Mouse (Mus musculus): ENCODE measurements at regions not wholly inside any gene's neighbourhood (a gene's known extent, or its start where the extent isn't known, plus 50 kb on each side); places are given as distances from the start of the nearest gene placed in this dataset.
"Not testable (repeated sequence)": the region's sequence is repeated elsewhere in the genome, so short reads cannot be mapped to it uniquely, and the experiment has no call there.

DNA sequence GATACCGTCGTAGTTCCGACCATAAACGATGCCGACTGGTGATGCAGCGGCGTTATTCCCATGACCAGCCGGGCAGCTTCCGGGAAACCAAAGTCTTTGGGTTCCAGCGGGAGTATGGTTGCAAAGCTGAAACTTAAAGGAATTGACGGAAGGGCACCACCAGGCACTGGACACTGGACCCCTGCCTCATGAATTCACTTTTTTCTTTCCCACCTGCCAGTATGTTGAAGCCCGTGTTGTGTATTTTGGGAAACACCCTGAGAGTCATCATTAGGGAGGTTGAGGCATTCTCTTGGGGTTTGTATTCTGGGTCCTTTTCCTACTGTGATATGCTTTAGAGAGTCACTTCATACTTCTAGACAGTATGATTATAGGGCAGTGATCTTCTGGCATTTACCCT lies 197.9 kb downstream of the Samd9l start:
- DNase-seq (ENCODE audit: low read depth) = peak; percentile 50

DNA sequence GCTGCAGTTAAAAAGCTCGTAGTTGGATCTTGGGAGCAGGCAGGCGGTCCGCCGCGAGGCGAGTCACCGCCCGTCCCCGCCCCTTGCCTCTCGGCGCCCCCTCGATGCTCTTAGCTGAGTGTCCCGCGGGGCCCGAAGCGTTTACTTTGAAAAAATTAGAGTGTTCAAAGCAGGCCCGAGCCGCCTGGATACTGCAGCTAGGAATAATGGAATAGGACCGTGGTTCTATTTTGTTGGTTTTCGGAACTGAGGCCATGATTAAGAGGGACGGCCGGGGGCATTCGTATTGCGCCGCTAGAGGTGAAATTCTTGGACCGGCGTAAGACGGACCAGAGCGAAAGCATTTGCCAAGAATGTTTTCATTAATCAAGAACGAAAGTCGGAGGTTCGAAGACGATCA lies 198.3 kb downstream of the Samd9l start:
- no peak for DNase-seq (ENCODE audit: low read depth)

DNA sequence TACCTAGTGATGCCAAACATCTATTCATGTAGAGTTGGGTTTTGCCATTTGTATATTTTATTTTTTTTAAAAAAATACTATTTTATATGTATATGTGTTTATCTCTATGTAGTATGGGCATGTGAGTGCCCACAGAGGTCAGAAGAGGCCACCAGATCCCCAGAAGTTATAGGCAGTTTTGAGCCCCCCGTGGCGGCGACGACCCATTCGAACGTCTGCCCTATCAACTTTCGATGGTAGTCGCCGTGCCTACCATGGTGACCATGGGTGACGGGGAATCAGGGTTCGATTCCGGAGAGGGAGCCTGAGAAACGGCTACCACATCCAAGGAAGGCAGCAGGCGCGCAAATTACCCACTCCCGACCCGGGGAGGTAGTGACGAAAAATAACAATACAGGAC lies 198.8 kb downstream of the Samd9l start:
- peak; percentile 76 for DNase-seq (ENCODE audit: low read depth)

DNA sequence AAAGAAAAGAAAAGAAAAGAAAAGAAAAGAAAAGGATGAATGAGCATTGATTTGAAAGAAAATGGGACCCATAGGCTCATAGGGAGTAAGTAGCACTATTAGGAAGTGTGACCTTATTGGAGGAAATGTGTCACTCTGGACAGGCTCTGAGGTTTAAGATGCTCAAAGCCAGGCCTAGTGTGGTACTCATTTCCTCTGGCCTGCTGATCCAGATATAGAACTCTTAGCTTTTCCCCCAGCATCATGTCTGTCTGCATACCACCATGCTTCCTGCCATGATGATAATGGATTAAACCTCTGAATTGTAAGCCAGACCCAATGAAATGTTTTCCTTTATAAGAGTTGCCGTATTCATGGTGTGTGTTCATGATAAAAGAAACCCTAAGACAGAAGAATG lies 206.9 kb downstream of the Samd9l start:
- DNase-seq (ENCODE audit: low read depth) = not testable (repeated sequence)

DNA sequence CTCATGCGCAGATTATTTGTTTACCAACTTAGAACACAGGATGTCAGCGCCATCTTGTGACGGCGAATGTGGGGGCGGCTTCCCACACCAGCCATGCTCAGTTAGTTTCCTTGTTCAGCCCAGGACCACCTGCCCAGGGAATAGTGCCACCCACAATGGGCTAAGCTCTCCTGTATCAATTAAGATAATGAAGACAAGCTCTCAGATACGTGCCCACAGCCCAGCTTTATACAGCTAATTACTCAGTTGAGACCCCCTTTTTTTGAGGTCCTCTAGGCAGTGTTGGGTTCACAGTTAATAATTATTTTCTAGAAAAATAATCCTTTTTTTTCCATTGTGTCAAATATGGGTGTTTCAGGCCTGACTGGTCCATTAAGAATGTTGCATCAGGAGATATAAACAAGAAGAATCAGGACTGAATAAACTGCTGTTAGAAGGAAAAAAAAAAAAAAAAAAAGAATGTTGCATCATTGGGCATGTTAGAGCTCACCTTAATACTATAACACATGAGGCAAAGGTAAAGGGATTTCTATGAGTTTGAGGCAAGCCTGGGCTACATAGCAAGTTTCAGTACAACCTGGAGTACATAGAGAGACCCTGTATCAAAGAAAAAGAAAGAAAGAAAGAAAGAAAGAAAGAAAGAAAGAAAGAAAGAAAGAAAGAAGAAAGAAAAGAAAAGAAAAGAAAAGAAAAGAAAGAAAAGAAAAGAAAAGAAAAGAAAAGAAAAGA lies 207.5 kb downstream of the Samd9l start:
- not testable (repeated sequence) for DNase-seq (ENCODE audit: low read depth)

DNA sequence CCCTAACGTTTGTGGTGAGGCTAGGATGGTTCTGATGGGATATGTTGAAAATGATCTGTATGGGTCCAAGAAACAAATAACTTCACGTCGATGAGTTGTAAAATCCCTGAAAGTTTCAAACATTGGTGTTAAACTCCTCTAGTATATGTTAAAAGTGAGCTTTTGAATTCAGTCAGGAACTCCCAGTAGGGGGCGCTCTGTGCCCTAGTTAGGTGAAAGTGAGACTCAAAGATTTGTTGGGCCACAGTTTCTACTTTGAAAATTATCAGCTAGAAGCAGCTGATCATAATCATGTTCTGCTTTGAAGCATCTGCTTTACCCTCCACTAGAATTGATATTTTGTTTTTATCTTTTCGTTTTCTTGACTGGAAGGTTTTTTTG lies 215.6 kb downstream of the Samd9l start:
- peak; percentile 95 for DNase-seq (ENCODE audit: low read depth)

DNA sequence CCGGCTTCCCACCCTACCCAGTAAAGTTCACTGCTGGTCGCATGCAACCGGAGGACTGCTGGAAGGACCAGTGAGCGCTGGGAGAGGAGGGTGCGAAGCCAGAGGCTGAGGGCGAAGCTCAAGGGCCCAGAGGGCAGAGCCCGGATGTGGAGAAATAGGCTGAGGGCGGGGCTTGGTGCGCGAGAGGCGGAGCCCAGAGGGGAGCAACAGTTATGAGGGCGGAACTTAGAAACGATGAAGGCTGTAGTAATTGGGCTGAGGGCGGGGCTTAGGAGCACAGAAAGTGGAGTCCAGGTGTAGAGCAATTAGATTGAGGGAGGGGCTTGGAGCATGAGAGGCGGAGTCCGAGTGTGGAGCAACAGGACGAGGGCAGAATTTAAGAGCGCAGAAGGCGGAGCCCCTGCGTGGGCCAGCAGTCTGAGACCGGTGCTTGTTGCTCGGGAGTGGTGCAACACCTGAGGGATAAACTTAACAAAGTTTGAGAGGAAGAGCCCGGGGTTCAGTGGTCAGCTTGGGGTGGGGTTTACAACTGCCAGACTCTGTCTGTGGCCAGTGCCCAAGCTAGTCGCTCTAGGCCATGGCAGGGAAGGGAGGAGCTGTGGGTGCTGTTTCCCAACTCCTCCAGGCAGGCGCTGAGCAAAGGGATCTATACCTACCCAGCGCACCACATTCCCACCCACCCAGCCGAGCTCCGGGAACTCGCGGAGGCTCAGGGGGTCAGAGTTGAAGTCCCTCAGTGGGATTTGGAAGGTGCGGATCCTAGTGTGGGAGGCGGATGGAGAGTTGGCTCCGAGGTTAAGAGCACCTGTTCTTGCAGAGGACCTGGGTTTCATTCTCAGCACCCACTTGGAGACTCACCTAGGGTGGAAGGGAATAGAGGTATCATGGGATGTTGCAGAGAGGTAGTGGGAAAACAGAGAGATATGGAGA lies 216.2 kb downstream of the Samd9l start:
- DNase-seq (ENCODE audit: low read depth) = peak; percentile 35

DNA sequence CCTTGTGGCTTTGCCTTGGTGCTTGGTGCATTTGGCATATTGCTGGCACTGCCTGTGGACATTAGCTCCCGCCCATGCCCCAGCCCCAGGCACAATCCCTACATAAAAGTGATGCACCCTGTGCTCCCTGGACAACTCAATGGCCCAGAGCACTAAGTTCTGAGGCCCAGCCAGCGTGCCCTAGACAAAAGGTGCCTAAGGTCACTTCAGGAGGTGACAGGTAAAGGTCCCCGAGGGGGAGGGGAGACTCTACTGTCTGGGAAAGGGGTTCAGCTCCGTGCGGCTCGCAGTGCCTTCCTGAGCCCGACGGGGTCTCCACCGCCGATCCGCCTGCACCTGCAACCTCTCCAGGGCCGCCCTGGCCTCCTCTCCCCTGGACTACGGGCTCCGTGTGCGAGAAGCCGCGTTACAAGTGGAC lies 216.9 kb downstream of the Samd9l start:
- not testable (repeated sequence) for DNase-seq (ENCODE audit: low read depth)

DNA sequence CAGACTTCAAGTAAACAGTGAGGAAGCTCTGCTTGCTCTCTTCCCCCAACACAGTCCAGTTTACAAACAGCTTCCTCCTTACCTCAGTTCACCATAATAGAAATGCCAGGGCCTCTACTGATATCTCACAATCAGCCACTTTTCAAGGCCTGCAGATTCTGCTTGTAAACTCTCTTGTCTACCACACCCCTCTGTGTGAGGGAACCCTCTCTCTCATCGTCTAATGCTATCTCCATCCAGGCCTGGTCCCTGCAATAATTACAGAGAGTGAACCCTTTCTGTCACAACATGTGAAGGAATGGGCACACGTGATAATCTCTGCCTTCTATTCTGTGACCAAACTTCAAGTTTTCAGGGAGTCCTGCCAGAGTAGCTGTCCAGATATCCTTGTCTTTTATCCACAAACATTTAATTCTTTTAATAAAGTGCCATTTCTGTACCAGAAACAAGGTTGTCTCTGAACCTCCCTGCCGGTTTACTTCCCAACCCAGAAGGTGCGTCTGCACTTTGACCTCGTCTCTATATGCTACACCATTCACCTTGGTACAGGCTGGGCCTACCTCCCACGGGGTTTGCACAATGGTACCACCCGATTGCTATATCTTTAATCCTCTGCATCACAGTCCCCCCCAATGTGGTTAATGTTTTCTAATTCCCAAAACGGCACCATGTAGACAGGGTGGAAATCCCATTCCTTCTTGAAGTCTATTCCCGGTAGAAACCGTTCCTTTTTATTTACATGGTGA lies 219.6 kb downstream of the Samd9l start:
- not testable (repeated sequence) for DNase-seq (ENCODE audit: low read depth)

DNA sequence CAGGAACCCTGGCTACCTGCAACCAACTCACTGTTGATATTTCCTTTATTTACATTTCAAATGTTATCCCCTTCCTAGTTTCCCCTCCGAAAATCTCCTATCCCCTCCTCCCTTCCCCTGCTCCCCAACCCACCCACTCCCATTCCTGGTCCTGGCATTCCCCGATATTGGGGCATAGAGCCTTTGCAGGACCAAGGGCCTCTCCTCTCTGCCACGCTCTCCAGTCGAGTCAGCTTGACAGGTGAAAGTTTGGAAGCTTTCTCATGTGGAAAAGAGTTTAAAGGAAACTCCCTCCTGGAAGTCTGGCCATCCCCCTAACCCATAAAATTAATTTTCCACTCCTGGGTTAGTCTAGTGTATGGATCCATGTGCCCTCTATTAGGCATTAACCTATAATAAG lies 229.9 kb downstream of the Samd9l start:
- not testable (repeated sequence) for DNase-seq (ENCODE audit: low read depth)

DNA sequence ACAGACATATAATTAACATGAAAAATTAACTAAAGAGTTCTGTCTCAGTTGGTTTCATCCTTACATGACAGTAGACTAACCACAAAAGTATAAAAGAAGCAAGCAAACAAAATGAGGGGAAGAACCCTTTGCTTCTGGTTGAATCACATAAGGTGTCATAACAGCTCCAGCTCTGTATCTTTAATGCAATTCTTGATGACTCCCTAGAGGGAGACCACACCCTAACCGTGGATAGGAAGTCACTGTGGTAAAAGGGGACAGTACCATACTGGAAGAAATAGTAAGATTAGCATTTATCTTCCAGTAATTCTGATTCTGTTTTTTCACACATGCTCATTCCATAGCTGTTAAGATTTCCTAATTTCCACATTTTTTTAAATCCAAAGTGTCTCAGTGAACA lies 233.2 kb downstream of the Samd9l start:
- not testable (repeated sequence) for DNase-seq (ENCODE audit: low read depth)

DNA sequence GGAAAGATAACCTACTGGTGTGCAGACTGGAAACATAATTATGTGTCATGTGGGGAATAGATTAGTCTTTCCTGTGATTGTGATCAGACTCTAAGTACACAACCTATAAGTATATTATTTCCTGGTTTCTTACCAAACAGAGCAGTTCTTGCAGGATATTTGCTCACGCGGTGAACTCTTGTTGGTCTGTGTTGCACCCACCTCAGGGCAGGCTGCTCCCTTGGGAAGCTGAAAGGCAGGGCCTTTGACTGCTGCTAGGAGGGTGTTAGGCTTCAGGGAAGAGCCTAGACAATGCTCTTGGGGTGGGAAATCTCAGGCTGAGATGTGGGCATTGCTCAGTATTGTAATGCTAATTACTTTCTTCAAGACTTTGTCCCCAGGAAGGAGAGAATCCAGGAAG lies 247.5 kb downstream of the Samd9l start:
- not testable (repeated sequence) for DNase-seq (ENCODE audit: low read depth)

DNA sequence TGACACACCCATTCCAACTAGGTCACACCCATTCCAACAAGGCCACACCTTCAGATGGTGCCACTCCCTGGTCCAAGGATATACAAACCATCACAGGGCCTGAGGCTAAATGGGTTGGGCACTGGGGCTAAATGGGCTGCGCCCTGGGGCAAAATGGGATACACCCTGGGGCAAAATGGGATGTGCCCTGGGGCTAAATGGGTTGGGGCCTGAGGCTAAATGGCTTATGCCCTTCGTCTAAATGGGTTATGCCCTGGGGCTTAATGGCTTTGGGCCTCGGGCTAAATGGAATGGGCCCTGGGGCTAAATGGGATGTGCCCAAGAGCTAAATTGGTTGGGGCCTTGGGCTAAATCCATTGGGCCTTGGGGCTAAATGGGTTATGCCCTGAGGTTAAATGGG lies 261.5 kb downstream of the Samd9l start:
- DNase-seq (ENCODE audit: low read depth) = not testable (repeated sequence)

DNA sequence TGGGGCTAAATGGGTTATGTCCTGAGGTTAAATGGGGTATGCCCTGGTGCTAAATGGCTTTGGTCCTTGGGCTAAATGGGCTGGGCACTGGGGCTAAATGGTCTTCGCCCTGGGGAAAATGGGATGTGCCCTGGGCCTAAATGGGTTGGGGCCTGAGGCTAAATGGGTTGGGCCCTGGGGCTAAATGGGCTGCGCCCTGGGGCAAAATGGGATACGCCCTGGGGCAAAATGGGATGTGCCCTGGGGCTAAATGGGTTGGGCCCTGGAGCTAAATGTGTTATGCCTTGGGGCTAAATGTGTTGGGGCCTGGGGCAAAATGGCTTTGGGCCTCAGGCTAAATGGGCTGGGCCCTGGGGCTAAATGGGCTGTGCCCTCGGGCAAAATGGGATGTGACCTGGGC lies 265.6 kb downstream of the Samd9l start:
- DNase-seq (ENCODE audit: low read depth) = not testable (repeated sequence)

DNA sequence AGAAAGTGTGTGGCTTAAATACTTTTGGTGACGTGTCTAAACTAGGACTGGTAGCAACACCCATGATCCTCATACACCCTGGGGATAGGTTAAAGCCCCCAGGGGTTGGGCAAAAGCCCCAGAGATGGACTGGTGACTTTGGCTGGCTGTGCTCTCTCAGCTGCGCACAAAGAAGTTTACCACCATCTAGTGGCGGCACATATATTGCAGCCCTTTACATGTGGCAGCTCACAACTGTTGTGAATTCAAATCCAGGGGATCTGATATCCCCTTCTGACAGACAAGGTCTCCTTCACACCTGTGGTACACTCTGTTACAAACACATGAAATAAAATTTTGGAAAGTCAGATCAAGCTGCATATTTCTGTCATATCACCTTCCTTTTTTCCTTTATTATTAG lies 283.1 kb downstream of the Samd9l start:
- not testable (repeated sequence) for DNase-seq (ENCODE audit: low read depth)
